26 mouse cellular contexts compared by ENCODE assay signal in the genomic region with DNA sequence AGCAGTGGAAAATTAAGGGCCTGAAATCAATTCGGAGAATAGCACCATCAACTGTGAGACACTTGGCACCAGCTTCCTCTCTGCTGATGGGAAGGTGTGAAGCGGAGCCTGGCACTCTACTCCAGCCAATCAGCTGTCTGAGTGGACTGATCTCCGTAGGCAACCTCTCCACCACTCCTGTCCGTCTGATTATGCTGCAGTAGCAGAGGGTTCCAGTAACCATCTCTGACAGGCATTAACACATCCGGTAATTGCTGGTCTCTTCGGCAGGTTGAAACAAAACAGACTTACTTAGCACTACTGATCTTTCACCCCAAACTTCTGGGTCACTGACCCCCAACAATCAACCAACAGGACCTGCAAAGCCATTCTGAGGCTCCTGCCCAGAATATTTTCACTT.
DNase-seq lines count a peak whose midpoint lies in the region; ATAC-seq and TF ChIP-seq lines count a peak whose summit lies in the region.
"Had no signal": no experiment of that assay in that cellular context is flagged by ENCODE, and none has a peak within 500 bp of the region (broad histone marks: within the 10 kb centered on the region; RNA-seq: fewer than 3 reads in every experiment).

No protein-coding gene starts in this region.

- H3K4me2 ChIP-seq in embryonic facial prominence, embryonic 14.5 days (ENCODE audit: low read depth, low read length) = no peak overlapping the region
- H3K4me2 ChIP-seq in hindbrain, postnatal 0 days (ENCODE audit: low read depth, low read length) = no peak overlapping the region
- H3K4me2 ChIP-seq: embryonic facial prominence, embryonic 13.5 days; forebrain, embryonic 13.5 days; heart, embryonic 13.5 days; hindbrain, embryonic 13.5 days had no signal

- no peak overlapping the region for H3K4me3 ChIP-seq in embryonic facial prominence, embryonic 14.5 days (ENCODE audit: low read depth, low read length)
- no peak overlapping the region for H3K4me3 ChIP-seq in embryonic facial prominence, embryonic 10.5 days
- H3K4me3 ChIP-seq in hindbrain, postnatal 0 days (ENCODE audit: low read length) = no peak overlapping the region
- H3K4me3 ChIP-seq in hindbrain, embryonic 10.5 days = no peak overlapping the region
- H3K4me3 ChIP-seq: embryonic facial prominence, embryonic 13.5 days; forebrain, embryonic 10.5 days; forebrain, embryonic 13.5 days; heart, adult 2 months; heart, embryonic 10.5 days; heart, embryonic 13.5 days; hindbrain, embryonic 13.5 days had no signal

- no peaks in the 10 kb centered on the region for H3K9me3 ChIP-seq in embryonic facial prominence, embryonic 14.5 days (ENCODE audit: control insufficient read depth, low read length)
- H3K9me3 ChIP-seq in embryonic facial prominence, embryonic 10.5 days = no peaks in the 10 kb centered on the region
- no peaks in the 10 kb centered on the region for H3K9me3 ChIP-seq in hindbrain, postnatal 0 days (ENCODE audit: low read length)
- H3K9me3 ChIP-seq in hindbrain, embryonic 10.5 days = no peaks in the 10 kb centered on the region
- H3K9me3 ChIP-seq: embryonic facial prominence, embryonic 13.5 days; forebrain, embryonic 10.5 days; forebrain, embryonic 13.5 days; heart, embryonic 10.5 days; heart, embryonic 13.5 days; hindbrain, embryonic 13.5 days had no signal

- H3K9ac ChIP-seq in embryonic facial prominence, embryonic 14.5 days (ENCODE audit: low read depth, low read length) = no peak overlapping the region
- H3K9ac ChIP-seq in hindbrain, postnatal 0 days (replicated peaks; ENCODE audit: low read length) = no peak overlapping the region
- H3K9ac ChIP-seq: embryonic facial prominence, embryonic 13.5 days; forebrain, embryonic 13.5 days; heart, embryonic 13.5 days; hindbrain, embryonic 13.5 days had no signal

- 62% methylated on average over 6 of the region's 6 CpGs for WGBS in embryonic facial prominence, embryonic 14.5 days
- 63% methylated on average over 6 of the region's 6 CpGs for WGBS in embryonic facial prominence, embryonic 10.5 days
- 59% methylated on average over 6 of the region's 6 CpGs for WGBS in hindbrain, postnatal 0 days
- WGBS in hindbrain, embryonic 10.5 days = 72% methylated on average over 6 of the region's 6 CpGs

- no peak for TF ChIP-seq CTCF in hindbrain, postnatal 0 days (IDR thresholded peaks at IDR 0.05; ENCODE audit: low read depth)

- no peaks in the 10 kb centered on the region for H3K4me1 ChIP-seq in embryonic facial prominence, embryonic 14.5 days (ENCODE audit: control insufficient read depth, insufficient read depth, low read length)
- H3K4me1 ChIP-seq in embryonic facial prominence, embryonic 10.5 days = no peaks in the 10 kb centered on the region; the same call in 1 of the 2 replicates
- no peaks in the 10 kb centered on the region for H3K4me1 ChIP-seq in hindbrain, postnatal 0 days (ENCODE audit: insufficient read depth, low read length)
- peaks cover 6% of the 10 kb centered on the region for H3K4me1 ChIP-seq in hindbrain, embryonic 10.5 days (replicated peaks)
- H3K4me1 ChIP-seq: embryonic facial prominence, embryonic 13.5 days; heart, embryonic 10.5 days; heart, embryonic 13.5 days; hindbrain, embryonic 13.5 days had no signal

- H3K27me3 ChIP-seq in embryonic facial prominence, embryonic 14.5 days (replicated peaks; ENCODE audit: control insufficient read depth, insufficient read depth, low read length) = no peaks in the 10 kb centered on the region
- no peaks in the 10 kb centered on the region for H3K27me3 ChIP-seq in embryonic facial prominence, embryonic 10.5 days (replicated peaks; ENCODE audit: low read depth, poor library complexity, severe bottlenecking)
- H3K27me3 ChIP-seq in hindbrain, postnatal 0 days (ENCODE audit: insufficient read depth, low read length) = no peaks in the 10 kb centered on the region
- 0 out of 2 replicates have a peak, but pooled peaks cover 6% of the 10 kb centered on the region for H3K27me3 ChIP-seq in hindbrain, embryonic 10.5 days (ENCODE audit: insufficient read depth, poor library complexity, severe bottlenecking)
- H3K27me3 ChIP-seq: embryonic facial prominence, embryonic 13.5 days; forebrain, embryonic 13.5 days; heart, embryonic 13.5 days had no signal

- DNase-seq in cerebellum, postnatal 10 days = peak; percentile 34 to 37
- DNase-seq in cerebellum, adult 11 months = no peak
- peak; percentile 14 for DNase-seq in embryonic facial prominence, embryonic 14.5 days (ENCODE audit: low spot score)
- DNase-seq in embryonic facial prominence, embryonic 10.5 days (ENCODE audit: low spot score) = no peak
- DNase-seq in hindbrain, postnatal 0 days (ENCODE audit: low spot score) = peak; percentile 19
- no peak for DNase-seq in hindbrain, embryonic 10.5 days (ENCODE audit: low spot score)
- DNase-seq in retina, embryonic 14.5 days (ENCODE audit: low spot score) = peak; percentile 79
- DNase-seq in layer of hippocampus, postnatal 14 days (ENCODE audit: low spot score in 2 of 2) = no peak
- DNase-seq: adrenal gland, postnatal 10 days; adrenal gland, postnatal 36 days; cerebellum, adult 11-12 months; cerebellum, adult 8-10 months; cerebellum, postnatal 25 days; gastrocnemius, postnatal 25 days; heart, adult 2 months; kidney, adult 18-20 months had no signal

- H3K36me3 ChIP-seq in embryonic facial prominence, embryonic 14.5 days (ENCODE audit: control insufficient read depth, insufficient read depth, low read length) = no peaks in the 10 kb centered on the region
- no peaks in the 10 kb centered on the region for H3K36me3 ChIP-seq in embryonic facial prominence, embryonic 10.5 days (replicated peaks)
- H3K36me3 ChIP-seq in hindbrain, postnatal 0 days (ENCODE audit: insufficient read depth, low read length) = no peaks in the 10 kb centered on the region
- H3K36me3 ChIP-seq in hindbrain, embryonic 10.5 days = no peaks in the 10 kb centered on the region
- H3K36me3 ChIP-seq: embryonic facial prominence, embryonic 13.5 days; forebrain, embryonic 10.5 days; heart, embryonic 10.5 days; heart, embryonic 13.5 days; hindbrain, embryonic 13.5 days had no signal

- H3K27ac ChIP-seq in embryonic facial prominence, embryonic 14.5 days (replicated peaks; ENCODE audit: low read depth, low read length) = no peak overlapping the region
- no peak overlapping the region for H3K27ac ChIP-seq in embryonic facial prominence, embryonic 10.5 days (replicated peaks)
- no peak overlapping the region for H3K27ac ChIP-seq in hindbrain, postnatal 0 days
- H3K27ac ChIP-seq in hindbrain, embryonic 10.5 days = no peak overlapping the region
- H3K27ac ChIP-seq: embryonic facial prominence, embryonic 13.5 days; forebrain, embryonic 10.5 days; forebrain, embryonic 13.5 days; heart, adult 2 months; heart, embryonic 10.5 days; heart, embryonic 13.5 days; hindbrain, embryonic 13.5 days had no signal

- no peak; the same call in 1 of the 2 replicates for ATAC-seq in embryonic facial prominence, embryonic 14.5 days (ENCODE audit: low read depth)
- ATAC-seq in hindbrain, postnatal 0 days = no peak
- ATAC-seq: forebrain, embryonic 13.5 days; hindbrain, embryonic 16.5 days; inflammation-experienced regulatory T-cells, adult 6 months; intestine, embryonic 16.5 days; Patski had no signal

Comparison
In these comparisons a context has a peak if more than half of its experiments do, and no peak if none do; other contexts are left out.
1. DNase-seq: peak in cerebellum, postnatal 10 days (2 of 2), embryonic facial prominence, embryonic 14.5 days (single experiment), hindbrain, postnatal 0 days (single experiment) and retina, embryonic 14.5 days (single experiment); none in cerebellum, adult 11 months (single experiment), embryonic facial prominence, embryonic 10.5 days (single experiment), hindbrain, embryonic 10.5 days (single experiment) and layer of hippocampus, postnatal 14 days (0 of 2).